Mouse (Mus musculus): ENCODE results near the gene March10. TPM values are rescaled to one million over a fixed set of nuclear protein-coding genes. Genes with fewer than 3 reads are reported as not detected.

Gene March10
- polyA plus RNA-seq, 1 experiment from 2014 or later = not detected

DNA sequence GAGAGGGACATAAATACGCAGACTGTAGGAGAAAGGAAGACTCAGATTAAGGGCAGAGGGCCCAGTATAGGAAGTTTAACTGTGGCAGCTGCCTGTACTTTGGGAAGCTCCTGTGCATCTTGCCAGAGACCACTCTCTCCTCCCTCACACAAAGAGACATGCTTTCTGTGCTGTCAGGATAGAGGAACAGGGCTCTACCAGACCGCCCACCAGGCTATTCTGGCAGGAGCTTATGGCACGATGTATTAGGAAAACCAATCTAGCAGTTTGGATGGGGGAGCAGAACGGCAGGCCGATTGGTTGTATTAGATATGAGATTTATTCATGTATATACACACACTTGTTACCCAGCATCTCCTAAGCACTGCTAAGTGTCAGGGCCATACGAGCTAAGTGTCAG lies 138.8 kb downstream of the March10 start:
- H3K4me1 ChIP-seq (ENCODE audit: control insufficient read depth, insufficient read depth, low read length) = peaks cover 21% of the 10 kb centered on the region
- no peak overlapping the region for H3K27ac ChIP-seq (replicated peaks; ENCODE audit: low read depth, low read length)
- 95% methylated on average over 6 of the region's 6 CpGs for WGBS
- ATAC-seq (ENCODE audit: insufficient number of reproducible peaks, low FRiP score, low TSS enrichment, low read depth) (no peak), DNase-seq (ENCODE audit: low spot score) (no peak)
- no peak overlapping the region for H3K9ac ChIP-seq (ENCODE audit: low read length)
- H3K36me3 ChIP-seq (ENCODE audit: control insufficient read depth, insufficient read depth, low read length) = no peaks in the 10 kb centered on the region
- no peaks in the 10 kb centered on the region for H3K9me3 ChIP-seq (ENCODE audit: control insufficient read depth, low read length)
- no peaks in the 10 kb centered on the region for H3K27me3 ChIP-seq (ENCODE audit: control insufficient read depth, insufficient read depth, low read length)
- H3K4me2 ChIP-seq (ENCODE audit: low read depth, severe bottlenecking) = no peak overlapping the region
- H3K4me3 ChIP-seq (ENCODE audit: low read depth, low read length) = no peak overlapping the region

DNA sequence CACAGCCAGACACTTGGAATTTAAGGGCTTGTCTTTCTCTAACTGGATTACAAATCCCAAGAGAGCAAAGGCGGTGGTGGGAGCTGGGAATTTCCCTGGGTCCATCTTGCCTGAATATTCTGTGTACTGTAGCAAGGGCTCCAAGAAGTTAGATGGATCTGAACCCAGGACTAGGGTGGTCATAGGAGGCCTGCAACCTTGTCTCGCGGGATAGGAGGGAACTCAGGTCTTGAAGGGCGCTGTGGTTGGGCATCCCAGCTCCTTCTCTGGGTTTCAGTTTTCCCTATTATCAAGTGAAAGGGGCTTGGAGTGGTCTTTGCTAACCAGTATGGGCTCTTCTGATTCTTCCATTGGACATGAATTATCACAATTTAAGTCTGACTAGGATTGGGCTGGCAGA lies 140.4 kb downstream of the March10 start:
- Histone ChIP-seq H3K9ac (ENCODE audit: low read length) (no peak overlapping the region), H3K27ac (replicated peaks; ENCODE audit: low read depth, low read length) (no peak overlapping the region), H3K4me3 (ENCODE audit: low read depth, low read length) (no peak overlapping the region), H3K36me3 (ENCODE audit: control insufficient read depth, insufficient read depth, low read length) (no peaks in the 10 kb centered on the region), H3K4me1 (ENCODE audit: control insufficient read depth, insufficient read depth, low read length) (peaks cover 35% of the 10 kb centered on the region), H3K9me3 (ENCODE audit: control insufficient read depth, low read length) (no peaks in the 10 kb centered on the region), H3K4me2 (ENCODE audit: low read depth, severe bottlenecking) (no peak overlapping the region), H3K27me3 (ENCODE audit: control insufficient read depth, insufficient read depth, low read length) (no peaks in the 10 kb centered on the region)
- DNase-seq (ENCODE audit: low spot score) (no peak), ATAC-seq (ENCODE audit: insufficient number of reproducible peaks, low FRiP score, low TSS enrichment, low read depth) (no peak)
- WGBS = 95% methylated on average over 4 of the region's 4 CpGs

DNA sequence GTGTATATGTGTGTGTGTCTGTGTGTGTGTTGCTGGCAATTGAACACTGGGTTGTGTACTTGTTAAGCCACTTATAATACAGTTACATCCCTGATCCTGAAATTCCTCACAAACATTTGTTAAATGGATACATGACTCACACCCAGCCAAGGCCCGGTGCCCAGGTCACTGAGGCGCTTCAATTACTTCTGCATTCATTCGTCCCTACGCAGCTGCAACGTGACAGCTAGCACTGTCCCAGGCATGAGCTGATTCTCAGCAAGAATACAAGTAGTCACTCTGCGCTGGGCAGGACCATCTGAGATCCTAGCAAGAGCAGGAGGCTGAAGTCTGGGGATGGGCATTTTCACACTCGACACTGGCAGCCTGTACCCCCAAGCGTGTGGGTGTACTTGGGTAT lies 141.2 kb downstream of the March10 start:
- 89% methylated on average over 8 of the region's 8 CpGs for WGBS
- Histone ChIP-seq H3K36me3 (ENCODE audit: control insufficient read depth, insufficient read depth, low read length) (no peaks in the 10 kb centered on the region), H3K9ac (ENCODE audit: low read length) (no peak overlapping the region), H3K27me3 (ENCODE audit: control insufficient read depth, insufficient read depth, low read length) (no peaks in the 10 kb centered on the region), H3K4me3 (ENCODE audit: low read depth, low read length) (no peak overlapping the region), H3K27ac (replicated peaks; ENCODE audit: low read depth, low read length) (no peak overlapping the region), H3K9me3 (ENCODE audit: control insufficient read depth, low read length) (no peaks in the 10 kb centered on the region), H3K4me2 (ENCODE audit: low read depth, severe bottlenecking) (no peak overlapping the region), H3K4me1 (ENCODE audit: control insufficient read depth, insufficient read depth, low read length) (peaks cover 35% of the 10 kb centered on the region)
- DNase-seq (ENCODE audit: low spot score) (no peak), ATAC-seq (ENCODE audit: insufficient number of reproducible peaks, low FRiP score, low TSS enrichment, low read depth) (no peak)

DNA sequence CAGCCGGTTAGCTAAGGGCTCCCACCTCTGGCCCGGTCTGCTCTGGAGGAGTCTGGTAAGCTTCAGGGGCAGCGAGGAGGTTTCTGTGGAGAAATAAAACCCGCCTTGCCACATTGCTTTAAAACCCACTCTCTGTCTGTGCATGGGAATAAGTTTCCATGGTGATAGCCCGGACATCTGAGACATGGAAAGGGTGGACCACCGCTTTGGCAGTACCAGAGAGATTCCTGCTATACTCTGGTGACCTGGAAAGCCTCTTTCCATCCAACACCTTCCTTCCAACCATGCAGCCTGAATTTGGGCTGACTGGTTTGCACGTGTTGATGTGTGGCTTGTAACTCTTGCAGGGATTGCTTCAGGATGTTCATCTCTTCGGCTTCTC lies 142.9 kb downstream of the March10 start:
- Histone ChIP-seq H3K4me1 (ENCODE audit: control insufficient read depth, insufficient read depth, low read length) (peaks cover 35% of the 10 kb centered on the region), H3K36me3 (ENCODE audit: control insufficient read depth, insufficient read depth, low read length) (no peaks in the 10 kb centered on the region), H3K9ac (ENCODE audit: low read length) (no peak overlapping the region), H3K9me3 (ENCODE audit: control insufficient read depth, low read length) (no peaks in the 10 kb centered on the region), H3K4me3 (ENCODE audit: low read depth, low read length) (no peak overlapping the region), H3K4me2 (ENCODE audit: low read depth, severe bottlenecking) (no peak overlapping the region), H3K27me3 (ENCODE audit: control insufficient read depth, insufficient read depth, low read length) (no peaks in the 10 kb centered on the region), H3K27ac (replicated peaks; ENCODE audit: low read depth, low read length) (peak overlapping the region; percentile 77)
- ATAC-seq (ENCODE audit: insufficient number of reproducible peaks, low FRiP score, low TSS enrichment, low read depth) (peak; percentile 10; the same call in 1 of the 2 replicates), DNase-seq (ENCODE audit: low spot score) (no peak)
- WGBS = 39% methylated on average over 8 of the region's 8 CpGs

DNA sequence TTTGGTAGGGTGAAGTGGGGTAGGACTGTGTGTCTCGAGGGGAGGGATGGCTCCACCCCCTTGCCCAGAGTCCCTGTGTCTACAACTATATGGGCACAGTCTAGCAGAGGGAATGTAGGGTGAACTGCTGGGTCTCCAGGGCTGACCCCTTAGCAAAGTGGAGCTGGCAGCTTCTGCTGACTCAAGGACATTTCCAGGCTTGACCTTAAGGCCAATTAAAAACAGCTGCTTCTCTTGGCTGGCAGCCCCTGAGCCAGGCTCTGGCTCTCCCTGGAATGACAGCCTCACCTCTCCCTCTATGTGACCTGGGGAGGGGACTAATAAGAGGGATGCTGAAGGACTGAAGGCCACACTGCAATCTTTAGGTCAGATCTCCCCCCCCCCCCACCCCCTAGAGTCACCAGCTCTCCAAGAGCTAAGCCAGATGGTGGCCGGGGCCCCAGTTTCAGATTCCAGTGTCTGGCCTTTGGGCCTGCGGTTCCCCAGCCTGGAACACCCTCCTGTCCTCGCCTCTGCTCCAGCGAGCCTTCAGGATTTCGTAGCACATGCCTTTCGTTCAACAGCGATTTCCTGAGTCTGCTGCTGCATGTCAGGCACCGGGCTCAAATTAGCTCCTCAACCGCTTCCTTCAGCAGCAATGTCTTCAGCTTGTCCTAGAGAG lies 143.4 kb downstream of the March10 start:
- WGBS = 10% methylated on average over 10 of the region's 10 CpGs
- Histone ChIP-seq H3K9me3 (ENCODE audit: control insufficient read depth, low read length) (no peaks in the 10 kb centered on the region), H3K27ac (replicated peaks; ENCODE audit: low read depth, low read length) (peak overlapping the region; percentile 77), H3K9ac (ENCODE audit: low read length) (no peak overlapping the region), H3K4me3 (ENCODE audit: low read depth, low read length) (no peak overlapping the region), H3K27me3 (ENCODE audit: control insufficient read depth, insufficient read depth, low read length) (no peaks in the 10 kb centered on the region), H3K36me3 (ENCODE audit: control insufficient read depth, insufficient read depth, low read length) (no peaks in the 10 kb centered on the region), H3K4me2 (ENCODE audit: low read depth, severe bottlenecking) (no peak overlapping the region), H3K4me1 (ENCODE audit: control insufficient read depth, insufficient read depth, low read length) (peaks cover 35% of the 10 kb centered on the region)
- DNase-seq (ENCODE audit: low spot score) = peak; percentile 68
- ATAC-seq (ENCODE audit: insufficient number of reproducible peaks, low FRiP score, low TSS enrichment, low read depth) = peak; percentile 64

DNA sequence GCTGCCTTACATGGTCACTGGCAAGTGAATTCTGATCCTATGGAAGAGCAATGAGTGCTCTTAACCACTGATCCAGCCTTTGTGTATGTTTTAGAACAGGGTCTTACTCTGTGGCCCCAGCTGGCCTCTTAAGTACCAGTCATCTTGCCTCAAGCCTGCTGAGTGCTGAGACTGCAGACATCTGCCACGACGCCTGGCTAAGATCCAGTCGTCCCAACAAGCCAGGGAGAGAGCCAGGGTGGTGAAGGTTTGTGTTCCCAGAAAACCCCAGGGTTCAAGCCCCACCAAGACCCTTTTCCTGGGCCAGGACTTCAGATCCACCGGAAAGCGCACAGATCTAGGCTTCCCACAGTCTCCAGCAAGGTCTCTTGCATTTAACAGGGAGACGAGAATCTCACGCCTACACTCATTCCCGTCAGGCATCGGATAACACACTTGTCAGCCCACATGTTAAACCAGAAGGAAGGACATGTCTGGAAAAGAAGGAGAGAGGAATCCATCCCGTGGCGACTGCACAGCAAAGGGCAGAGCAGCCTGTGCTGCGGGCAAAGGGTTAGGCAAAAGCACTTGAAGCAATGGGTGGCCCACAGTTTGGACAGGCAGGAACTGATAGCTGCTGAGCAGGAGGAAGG lies 144.1 kb downstream of the March10 start:
- H3K9me3 ChIP-seq (ENCODE audit: control insufficient read depth, low read length) = no peaks in the 10 kb centered on the region
- H3K4me1 ChIP-seq (ENCODE audit: control insufficient read depth, insufficient read depth, low read length) = peaks cover 35% of the 10 kb centered on the region
- peak overlapping the region; percentile 16; the same call in 1 of the 2 replicates for H3K4me2 ChIP-seq (ENCODE audit: low read depth, severe bottlenecking)
- H3K27ac ChIP-seq (replicated peaks; ENCODE audit: low read depth, low read length) = peak overlapping the region; percentile 77
- H3K9ac ChIP-seq (ENCODE audit: low read length) = peak overlapping the region; percentile 22; the same call in 1 of the 2 replicates
- H3K4me3 ChIP-seq (ENCODE audit: low read depth, low read length) = no peak overlapping the region
- H3K36me3 ChIP-seq (ENCODE audit: control insufficient read depth, insufficient read depth, low read length) = no peaks in the 10 kb centered on the region
- DNase-seq (ENCODE audit: low spot score) = no peak
- WGBS = 17% methylated on average over 12 of the region's 12 CpGs
- H3K27me3 ChIP-seq (ENCODE audit: control insufficient read depth, insufficient read depth, low read length) = no peaks in the 10 kb centered on the region
- no peak for ATAC-seq (ENCODE audit: insufficient number of reproducible peaks, low FRiP score, low TSS enrichment, low read depth)

DNA sequence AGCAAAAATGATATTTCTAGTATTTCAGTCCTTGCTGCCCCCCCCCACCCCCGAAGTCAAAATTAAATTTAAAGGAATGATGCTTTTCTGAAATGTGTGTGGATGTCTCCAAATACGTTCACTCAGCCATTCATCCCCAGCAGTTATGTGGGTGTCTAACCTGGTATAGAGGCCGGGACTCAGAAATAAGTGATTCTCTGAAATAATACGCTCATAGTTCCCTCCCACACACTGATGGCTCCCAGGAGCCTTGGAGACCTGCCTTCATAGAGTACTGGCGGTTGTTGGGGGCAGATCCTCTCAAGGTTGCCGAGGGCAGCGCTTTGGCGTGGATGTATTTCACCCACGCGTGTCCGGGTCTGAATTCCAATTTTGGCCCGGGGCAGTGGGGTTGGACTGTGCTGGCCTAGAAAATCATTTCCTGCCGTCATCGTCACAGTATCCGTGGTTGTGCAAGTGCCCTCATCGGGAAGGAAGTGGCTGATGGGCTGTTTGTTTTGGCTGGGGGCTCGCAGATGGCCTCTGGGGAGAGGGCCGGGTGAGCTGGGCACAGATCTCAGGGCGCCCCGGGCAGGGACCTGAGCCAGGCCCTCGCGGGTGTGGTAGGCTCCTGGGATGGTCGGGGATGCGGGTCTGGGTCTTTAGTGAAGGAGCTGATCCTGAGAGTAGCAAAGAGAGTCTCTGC lies 145.1 kb downstream of the March10 start:
- Histone ChIP-seq H3K36me3 (ENCODE audit: control insufficient read depth, insufficient read depth, low read length) (no peaks in the 10 kb centered on the region), H3K4me3 (ENCODE audit: low read depth, low read length) (no peak overlapping the region), H3K4me1 (ENCODE audit: control insufficient read depth, insufficient read depth, low read length) (peaks cover 35% of the 10 kb centered on the region), H3K9me3 (ENCODE audit: control insufficient read depth, low read length) (no peaks in the 10 kb centered on the region), H3K27me3 (ENCODE audit: control insufficient read depth, insufficient read depth, low read length) (no peaks in the 10 kb centered on the region), H3K27ac (replicated peaks; ENCODE audit: low read depth, low read length) (peak overlapping the region; percentile 77; the same call in 1 of the 2 replicates), H3K9ac (ENCODE audit: low read length) (no peak overlapping the region), H3K4me2 (ENCODE audit: low read depth, severe bottlenecking) (no peak overlapping the region)
- DNase-seq (ENCODE audit: low spot score) = no peak
- no peak for ATAC-seq (ENCODE audit: insufficient number of reproducible peaks, low FRiP score, low TSS enrichment, low read depth)
- WGBS = 70% methylated on average over 24 of the region's 24 CpGs
